Mouse (Mus musculus): ENCODE measurements at regions not wholly inside any gene's neighbourhood (a gene's known extent, or its start where the extent isn't known, plus 50 kb on each side); places are given as distances from the start of the nearest gene placed in this dataset.

DNA sequence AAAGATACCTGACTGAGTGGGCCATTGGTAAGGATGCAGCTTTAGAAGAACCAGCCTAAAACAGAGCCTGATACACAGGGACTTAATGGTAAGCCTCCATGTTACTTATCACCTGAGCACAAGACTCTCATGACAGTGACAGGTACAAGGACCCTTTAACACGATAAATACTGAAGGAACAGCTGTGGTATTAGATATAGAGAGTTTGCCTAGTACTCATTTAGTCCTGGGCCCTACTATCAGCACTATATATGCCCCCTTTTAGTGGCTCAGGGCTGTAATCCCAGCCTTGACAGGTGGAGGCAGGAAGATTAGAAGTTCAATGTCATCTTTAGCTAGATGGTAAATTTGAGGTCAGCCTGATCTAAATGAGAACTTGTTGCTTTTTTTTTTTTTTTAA lies 148.0 kb upstream of the Jade1 start:
- 81% methylated on average over 1 of the region's 1 CpGs for WGBS
- H3K9ac ChIP-seq: no peak overlapping the region
- no peaks in the 10 kb centered on the region for H3K36me3 ChIP-seq
- no peaks in the 10 kb centered on the region for H3K9me3 ChIP-seq (replicated peaks)
- H3K4me3 ChIP-seq: no peak overlapping the region
- ATAC-seq (ENCODE audit: low FRiP score): no peak
- no peaks in the 10 kb centered on the region for H3K27me3 ChIP-seq
- H3K27ac ChIP-seq: no peak overlapping the region
- no peak overlapping the region for H3K4me2 ChIP-seq (replicated peaks)
- peaks cover 4% of the 10 kb centered on the region for H3K4me1 ChIP-seq

DNA sequence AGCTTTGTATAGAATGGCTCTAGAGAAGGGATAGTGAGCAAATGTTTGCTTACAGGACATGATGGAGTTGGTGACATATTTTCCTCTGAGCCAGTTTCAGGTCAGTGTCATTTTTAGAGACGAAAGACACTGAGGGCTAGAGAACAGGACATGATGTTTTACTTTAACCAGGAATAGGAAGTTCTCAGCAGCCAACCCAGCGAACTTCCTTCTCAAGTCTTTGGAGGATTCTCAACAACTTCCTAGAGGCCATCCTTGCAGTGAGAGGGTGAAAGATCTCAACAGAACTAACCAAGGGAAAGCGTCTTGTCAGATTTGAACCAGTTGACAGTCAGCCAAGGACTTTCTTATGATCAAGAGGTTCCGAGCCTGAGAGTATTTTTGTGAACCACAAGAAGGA lies 153.7 kb upstream of the Jade1 start:
- no peak overlapping the region for H3K27ac ChIP-seq
- WGBS: 87% methylated on average over 4 of the region's 4 CpGs
- no peak overlapping the region for H3K9ac ChIP-seq
- no peaks in the 10 kb centered on the region for H3K36me3 ChIP-seq
- no peaks in the 10 kb centered on the region for H3K27me3 ChIP-seq
- no peaks in the 10 kb centered on the region for H3K4me1 ChIP-seq
- no peak for ATAC-seq (ENCODE audit: low FRiP score)
- H3K4me3 ChIP-seq: no peak overlapping the region
- H3K9me3 ChIP-seq (replicated peaks): no peaks in the 10 kb centered on the region
- H3K4me2 ChIP-seq (replicated peaks): no peak overlapping the region

DNA sequence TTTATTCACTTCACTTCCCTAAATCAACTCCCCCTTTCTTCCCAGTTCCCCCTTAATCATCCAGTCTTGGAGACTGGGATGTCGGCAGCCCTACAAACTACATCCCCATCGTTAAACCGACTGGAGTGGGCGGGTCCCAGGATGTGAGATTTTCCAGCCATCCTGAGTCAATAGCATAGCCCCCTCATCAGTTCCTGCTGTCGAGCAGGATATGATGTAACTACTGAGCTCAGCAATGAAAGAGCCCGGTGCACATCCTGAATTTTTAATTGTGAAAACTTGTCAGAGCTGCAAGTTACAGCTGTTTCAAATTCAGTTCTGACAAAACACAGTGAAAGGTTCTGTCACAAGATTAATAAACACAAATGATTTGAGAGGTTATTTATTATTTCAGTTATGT lies 165.7 kb upstream of the Jade1 start:
- H3K36me3 ChIP-seq: no peaks in the 10 kb centered on the region
- H3K27ac ChIP-seq: no peak overlapping the region
- no peak overlapping the region for H3K4me3 ChIP-seq
- no peak overlapping the region for H3K4me2 ChIP-seq (replicated peaks)
- H3K9me3 ChIP-seq (replicated peaks): no peaks in the 10 kb centered on the region
- ATAC-seq (ENCODE audit: low FRiP score): no peak
- no peaks in the 10 kb centered on the region for H3K27me3 ChIP-seq
- H3K9ac ChIP-seq: no peak overlapping the region
- WGBS: 79% methylated on average over 6 of the region's 6 CpGs
- H3K4me1 ChIP-seq: no peaks in the 10 kb centered on the region

GRCm38 (mm10) chr3:41387469-41388212 lies 167.9 kb upstream of the Jade1 start:
- Histone ChIP-seq H3K4me1 (no peaks in the 10 kb centered on the region), H3K27ac (no peak overlapping the region), H3K4me3 (no peak overlapping the region), H3K9me3 (replicated peaks) (no peaks in the 10 kb centered on the region), H3K27me3 (no peaks in the 10 kb centered on the region), H3K4me2 (replicated peaks) (no peak overlapping the region), H3K9ac (no peak overlapping the region), H3K36me3 (no peaks in the 10 kb centered on the region)
- WGBS: 55% methylated on average over 9 of the region's 9 CpGs
- no peak for ATAC-seq (ENCODE audit: low FRiP score)

- H3K4me1 ChIP-seq: no peaks in the 10 kb centered on the region
- no peak overlapping the region for H3K4me3 ChIP-seq
- no peak overlapping the region for H3K27ac ChIP-seq
- no peak for ATAC-seq (ENCODE audit: low FRiP score)
- H3K9ac ChIP-seq: no peak overlapping the region
- no peaks in the 10 kb centered on the region for H3K27me3 ChIP-seq
- 74% methylated on average over 5 of the region's 5 CpGs for WGBS
- no peak overlapping the region for H3K4me2 ChIP-seq (replicated peaks)
- no peaks in the 10 kb centered on the region for H3K36me3 ChIP-seq
- H3K9me3 ChIP-seq (replicated peaks): no peaks in the 10 kb centered on the region
Observed at GRCm38 (mm10) chr3:41386299-41386698, 169.2 kb upstream of the Jade1 start.

- 85% methylated on average over 10 of the region's 10 CpGs for WGBS
- H3K4me3 ChIP-seq: no peak overlapping the region
- no peak overlapping the region for H3K27ac ChIP-seq
- H3K9ac ChIP-seq: no peak overlapping the region
- H3K4me2 ChIP-seq (replicated peaks): no peak overlapping the region
- no peak for ATAC-seq (ENCODE audit: low FRiP score)
- H3K36me3 ChIP-seq: no peaks in the 10 kb centered on the region
- no peaks in the 10 kb centered on the region for H3K27me3 ChIP-seq
- H3K4me1 ChIP-seq: no peaks in the 10 kb centered on the region
- H3K9me3 ChIP-seq (replicated peaks): no peaks in the 10 kb centered on the region
Observed at GRCm38 (mm10) chr3:41384410-41384809, 171.1 kb upstream of the Jade1 start.

DNA sequence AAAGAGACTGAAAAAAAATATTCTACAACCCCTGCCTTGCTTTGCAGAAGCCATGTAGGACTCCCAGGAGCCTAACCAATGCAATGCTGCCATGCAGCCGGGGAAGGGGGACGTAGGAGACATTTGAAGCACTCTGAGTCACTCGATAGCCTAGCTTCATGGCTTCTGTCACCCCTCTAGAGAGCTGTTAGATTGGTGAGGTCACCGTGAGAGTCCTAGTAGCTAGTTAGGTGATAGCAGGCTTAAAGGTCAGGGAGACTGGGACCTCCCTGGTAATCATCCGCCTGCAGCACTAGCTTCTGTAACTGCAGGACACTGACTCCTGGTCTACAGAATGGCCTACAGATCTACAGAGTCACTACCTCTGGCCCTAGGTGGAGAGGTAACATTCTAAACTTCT lies 177.0 kb upstream of the Jade1 start:
- Histone ChIP-seq H3K36me3 (no peaks in the 10 kb centered on the region), H3K27ac (no peak overlapping the region), H3K9me3 (replicated peaks) (no peaks in the 10 kb centered on the region), H3K27me3 (no peaks in the 10 kb centered on the region), H3K9ac (no peak overlapping the region), H3K4me2 (replicated peaks) (no peak overlapping the region), H3K4me1 (peaks cover 4% of the 10 kb centered on the region; the same call in 1 of the 2 replicates), H3K4me3 (no peak overlapping the region)
- 84% methylated on average over 5 of the region's 5 CpGs for WGBS
- no peak for ATAC-seq (ENCODE audit: low FRiP score)

GRCm38 (mm10) chr3:41377826-41378406 lies 177.6 kb upstream of the Jade1 start:
- H3K9me3 ChIP-seq (replicated peaks): no peaks in the 10 kb centered on the region
- H3K4me3 ChIP-seq: no peak overlapping the region
- peak; percentile 30; the same call in 1 of the 2 replicates for ATAC-seq (ENCODE audit: low FRiP score)
- no peak overlapping the region for H3K4me2 ChIP-seq (replicated peaks)
- H3K27me3 ChIP-seq: no peaks in the 10 kb centered on the region
- H3K27ac ChIP-seq: no peak overlapping the region
- 77% methylated on average over 5 of the region's 5 CpGs for WGBS
- peaks cover 4% of the 10 kb centered on the region; the same call in 1 of the 2 replicates for H3K4me1 ChIP-seq
- no peaks in the 10 kb centered on the region for H3K36me3 ChIP-seq
- H3K9ac ChIP-seq: no peak overlapping the region

DNA sequence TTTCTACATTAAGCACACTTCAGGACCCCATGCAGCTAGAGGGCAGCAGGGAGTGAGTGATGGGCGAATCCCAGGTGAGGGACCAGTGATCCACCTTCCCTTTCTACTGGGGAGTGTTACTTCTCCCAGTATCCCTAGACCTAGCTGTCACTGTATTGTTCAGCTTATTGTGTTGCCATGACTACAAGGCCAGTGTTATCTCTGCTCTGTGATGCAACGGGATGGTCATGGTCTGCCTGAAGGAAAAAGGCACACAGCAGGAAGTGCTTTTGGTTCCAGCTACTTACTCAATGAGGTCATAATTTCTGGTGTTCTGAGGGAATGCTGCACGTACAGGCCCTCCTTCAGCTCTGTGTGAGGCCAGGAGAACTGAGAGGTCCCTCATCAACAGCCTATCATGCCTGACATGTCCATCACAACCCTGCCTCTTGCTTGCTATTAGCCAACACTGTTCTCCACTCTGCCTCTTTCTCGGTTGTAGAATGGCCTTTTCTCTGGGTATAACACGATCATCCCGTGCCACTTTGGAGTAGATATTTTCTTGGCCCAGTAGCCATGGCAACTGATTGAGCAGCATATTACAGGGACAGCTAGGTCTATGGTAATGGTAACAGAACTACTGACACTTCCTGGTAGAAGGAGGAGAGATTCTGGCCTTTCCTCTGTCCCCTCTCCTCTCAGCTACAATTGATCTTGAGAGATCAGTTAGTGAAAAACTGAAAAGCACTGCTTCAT lies 178.5 kb upstream of the Jade1 start:
- whole genome bisulfite sequencing: 46% methylated on average over 6 of the region's 6 CpGs
- Histone ChIP-seq H3K36me3 (no peaks in the 10 kb centered on the region), H3K9ac (no peak overlapping the region), H3K4me1 (peaks cover 4% of the 10 kb centered on the region; the same call in 1 of the 2 replicates), H3K27me3 (no peaks in the 10 kb centered on the region), H3K27ac (no peak overlapping the region), H3K9me3 (replicated peaks) (no peaks in the 10 kb centered on the region), H3K4me2 (replicated peaks) (no peak overlapping the region), H3K4me3 (no peak overlapping the region)
- ATAC-seq (ENCODE audit: low FRiP score): peak; percentile 73

DNA sequence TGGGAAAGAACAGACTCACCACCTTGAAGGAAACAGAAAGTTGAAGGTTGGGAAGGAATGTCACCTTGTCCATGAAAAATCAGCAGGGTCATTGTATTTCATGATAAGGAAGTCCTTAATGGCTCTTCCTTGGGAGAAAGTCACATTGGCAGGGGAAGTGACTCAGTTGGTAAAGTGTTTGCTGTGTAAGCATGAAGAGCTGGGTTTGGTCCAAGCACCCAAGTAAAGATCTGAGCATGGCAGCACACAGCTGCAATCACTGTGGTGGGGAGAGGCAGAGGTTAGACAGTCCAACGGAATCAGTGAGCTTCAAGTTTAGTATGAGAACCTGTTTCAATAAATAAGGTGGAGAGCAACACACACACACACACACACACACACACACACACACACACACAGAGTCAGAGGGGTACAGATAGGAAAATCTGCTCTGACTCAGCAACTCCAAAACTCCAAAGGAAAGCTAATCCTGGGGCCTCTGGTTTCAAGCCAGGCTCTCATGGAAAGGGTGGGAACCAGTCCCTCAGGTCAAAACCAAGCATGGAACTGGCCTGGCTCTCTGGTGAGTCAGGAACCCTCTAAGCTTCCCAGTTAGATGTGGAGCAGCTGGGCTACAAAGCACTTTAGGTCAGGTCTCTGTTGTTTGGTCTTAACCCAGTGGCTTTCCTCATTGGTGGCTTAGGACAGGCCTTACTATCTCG lies 180.2 kb upstream of the Jade1 start:
- Histone ChIP-seq H3K4me3 (no peak overlapping the region), H3K36me3 (no peaks in the 10 kb centered on the region), H3K9me3 (replicated peaks) (no peaks in the 10 kb centered on the region), H3K4me1 (peaks cover 4% of the 10 kb centered on the region; the same call in 1 of the 2 replicates), H3K27me3 (no peaks in the 10 kb centered on the region), H3K9ac (no peak overlapping the region), H3K27ac (no peak overlapping the region), H3K4me2 (replicated peaks) (no peak overlapping the region)
- WGBS: 94% methylated on average over 2 of the region's 2 CpGs
- ATAC-seq (ENCODE audit: low FRiP score): no peak

- H3K27me3 ChIP-seq: no peaks in the 10 kb centered on the region
- H3K4me1 ChIP-seq: 0 out of 2 replicates have a peak, but pooled peaks cover 4% of the 10 kb centered on the region
- no peak overlapping the region for H3K4me3 ChIP-seq
- H3K4me2 ChIP-seq (replicated peaks): no peak overlapping the region
- 78% methylated on average over 5 of the region's 5 CpGs for WGBS
- no peaks in the 10 kb centered on the region for H3K36me3 ChIP-seq
- H3K9me3 ChIP-seq (replicated peaks): no peaks in the 10 kb centered on the region
- H3K27ac ChIP-seq: no peak overlapping the region
- H3K9ac ChIP-seq: no peak overlapping the region
- ATAC-seq (ENCODE audit: low FRiP score): no peak
Observed at GRCm38 (mm10) chr3:41373198-41373597, 182.3 kb upstream of the Jade1 start.

All from hindbrain, embryonic 12.5 days (tissue).